Mouse (Mus musculus) midbrain, embryonic 11.5 days (tissue): ENCODE results near the gene Atp6v0b. TPM values are rescaled to one million over a fixed set of nuclear protein-coding genes. Genes with fewer than 3 reads are reported as not detected.

ENCODE experiments used
- ATAC-seq: fragments of 200-750 bp; cut with Nextera tagmentation; 2 replicates; pipeline ENCODE4 v1.8.0; 2017; ENCODE audit warnings: moderate TSS enrichment, moderate library complexity; ENCODE audit not compliant: low FRiP score
- DNase-seq: peaks from one replicate; pipeline ENCODE4 v3.0.0; 2015; ENCODE audit warnings: low spot score; ENCODE audit errors: missing footprints
- H3K27ac ChIP-seq: fragments of 300-500 bp; sonication (generic); 2 replicates; pipeline ENCODE4 v1.5.1; 2014; ENCODE audit warnings: low read depth, low read length
- H3K27me3 ChIP-seq: fragments of 300-500 bp; sonication (generic); 2 replicates; pipeline ENCODE4 v1.6.1; 2014; ENCODE audit warnings: mild to moderate bottlenecking, low read length, moderate library complexity, mixed read lengths; ENCODE audit not compliant: control insufficient read depth, insufficient read depth
- H3K36me3 ChIP-seq: fragments of 300-500 bp; sonication (generic); 2 replicates; pipeline ENCODE4 v1.6.1; 2014; ENCODE audit warnings: mild to moderate bottlenecking, low read length, moderate library complexity, mixed read lengths; ENCODE audit not compliant: control insufficient read depth, insufficient read depth
- H3K4me1 ChIP-seq: fragments of 300-500 bp; sonication (generic); 2 replicates; pipeline ENCODE4 v1.6.1; 2014; ENCODE audit warnings: low read length; ENCODE audit not compliant: control insufficient read depth, insufficient read depth
- H3K4me2 ChIP-seq: fragments of 300-500 bp; sonication (generic); 2 replicates; pipeline ENCODE4 v1.6.1; 2014; ENCODE audit warnings: mild to moderate bottlenecking, moderate library complexity
- H3K4me3 ChIP-seq: fragments of 300-500 bp; sonication (generic); 2 replicates; pipeline ENCODE4 v1.5.1; 2014; ENCODE audit warnings: low read depth, low read length
- H3K9ac ChIP-seq: fragments of 300-500 bp; sonication (generic); 2 replicates; pipeline ENCODE4 v1.6.1; 2014; ENCODE audit warnings: low read length
- H3K9me3 ChIP-seq: fragments of 300-500 bp; sonication (generic); 2 replicates; pipeline ENCODE4 v1.6.1; 2016; ENCODE audit warnings: low read length; ENCODE audit not compliant: control insufficient read depth
- WGBS: fragments of 180-500 bp; shearing (Covaris S2); extraction: QIAGEN DNeasy Blood & Tissue Kit; methylation state at CpG from one replicate; pipeline ENCODE4 v1.1.7; 2014; 5-methylcytosine and 5-hydroxymethylcytosine counted together
- polyA plus RNA-seq: library from polyadenylated mRNA; unstranded; fragments of >200 nt; fragmentation: Nextera tagmentation; extraction: Ambion mirVana; gene quantifications from 2 replicates; pipeline ENCODE4 v1.2.1, GENCODE M21; 2014

The Atp6v0b gene
- polyA plus RNA-seq, 1 experiment from 2014 or later = 216 TPM

- peak within 1 kb of the TSS; percentile 97 for H3K4me2 ChIP-seq
- DNase-seq = peak; percentile 91
- H3K4me3 ChIP-seq = peak within 1 kb of the TSS; percentile 68
- H3K4me1 ChIP-seq = peaks cover 9% of the 10 kb centered on the region
- H3K27ac ChIP-seq = peak within 1 kb of the TSS; percentile 40; the same call in 1 of the 2 replicates
- ATAC-seq = no peak
- 23% methylated on average over 3 of the region's 3 CpGs for WGBS
- no peaks in the 10 kb centered on the region for H3K27me3 ChIP-seq
- H3K36me3 ChIP-seq = no peaks in the 10 kb centered on the region
- H3K9me3 ChIP-seq = no peaks in the 10 kb centered on the region
- H3K9ac ChIP-seq = peak within 1 kb of the TSS; percentile 58
Observed at GRCm38 (mm10) chr4:117834457-117834844, 52.7 kb downstream of the Atp6v0b start, which contains the start of gene Slc6a9. Gene Slc6a9, plus strand, starts transcription at chr4:117834506.

Other genes starting within 250 kb of the Atp6v0b start
- 80.7 and 81.2 TPM in 2 replicates for gene Dmap1, start 205.1 kb downstream of the Atp6v0b start, polyA plus RNA-seq
- gene Gm12845, start 162.9 kb downstream of the Atp6v0b start, polyA plus RNA-seq = not detected in 2 replicates
- gene Klf17, start 121.7 kb downstream of the Atp6v0b start, polyA plus RNA-seq = not detected in 2 replicates
- 4.6 and 6.3 TPM in 2 replicates for gene Slc6a9, start 52.8 kb downstream of the Atp6v0b start, polyA plus RNA-seq
- gene Ccdc24, start 14.8 kb downstream of the Atp6v0b start, polyA plus RNA-seq = 0.76 and 1.4 TPM in 2 replicates
- gene B4galt2, start 3.8 kb downstream of the Atp6v0b start, polyA plus RNA-seq = 26.8 and 29.1 TPM in 2 replicates
- gene Dph2, start 4.7 kb upstream of the Atp6v0b start, polyA plus RNA-seq = 23.9 and 27.7 TPM in 2 replicates
- gene Ipo13, start 27.7 kb upstream of the Atp6v0b start, polyA plus RNA-seq = 49.0 and 54.7 TPM in 2 replicates
- 0.40 and 0.53 TPM in 2 replicates for gene Artn, start 42.4 kb upstream of the Atp6v0b start, polyA plus RNA-seq
- gene St3gal3, start 247.6 kb upstream of the Atp6v0b start, polyA plus RNA-seq = 3.6 and 5.7 TPM in 2 replicates